Mouse (Mus musculus): ENCODE measurements around the gene Jph3.

DNA sequence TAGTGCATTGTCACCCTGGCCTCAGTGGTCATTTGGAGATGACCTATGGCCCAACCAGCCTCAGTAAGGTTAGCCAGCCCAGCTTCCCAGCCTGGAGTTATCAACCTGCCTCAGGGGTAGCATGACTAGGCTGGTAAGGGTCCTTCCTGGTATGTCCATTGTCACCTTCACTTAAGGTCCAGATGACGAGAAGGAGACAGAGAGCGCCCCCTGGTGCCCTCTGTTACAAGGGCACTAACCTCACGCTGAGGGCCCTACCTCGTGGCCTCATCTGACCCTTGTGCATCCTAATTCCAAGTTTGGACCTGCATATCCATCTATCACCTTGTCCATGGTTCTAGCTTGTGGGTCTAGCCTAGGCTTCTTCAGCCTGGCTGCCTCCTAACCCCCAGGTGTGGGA, 44.0 kb upstream of the Jph3 start:
- TF ChIP-seq CTCF (IDR thresholded peaks at IDR 0.05) = no peak; the same call in none of the 2 replicates
- TF ChIP-seq EP300 (IDR thresholded peaks at IDR 0.05; ENCODE audit: insufficient read depth, low read depth, low read length) = peak; percentile 54; the same call in 1 of the 2 replicates

All from heart, adult 2 months (tissue).